Mouse (Mus musculus) embryonic facial prominence, embryonic 14.5 days (tissue): ENCODE results near the gene Prdm10. TPM values are rescaled to one million over a fixed set of nuclear protein-coding genes. Genes with fewer than 3 reads are reported as not detected.

Experiments used
- ATAC-seq: fragments of 200-750 bp; cut with Nextera tagmentation; 2 replicates; pipeline ENCODE4 v1.8.0; 2017; ENCODE audit warnings: low read depth, moderate number of reproducible peaks, moderate TSS enrichment
- DNase-seq: peaks from one replicate; pipeline ENCODE4 v3.0.0-alpha.2; 2015; ENCODE audit warnings: low spot score
- H3K27ac ChIP-seq: fragments of 300-500 bp; sonication (generic); replicated peaks from 2 replicates; pipeline ENCODE4 v1.5.1; 2014; ENCODE audit warnings: low read depth, mild to moderate bottlenecking, low read length, moderate library complexity
- H3K27me3 ChIP-seq: fragments of 300-500 bp; sonication (generic); replicated peaks from 2 replicates; pipeline ENCODE4 v1.6.1; 2014; ENCODE audit warnings: low read length; ENCODE audit not compliant: control insufficient read depth, insufficient read depth
- H3K36me3 ChIP-seq: fragments of 300-500 bp; sonication (generic); 2 replicates; pipeline ENCODE4 v1.6.1; 2014; ENCODE audit warnings: low read length, mixed read lengths; ENCODE audit not compliant: control insufficient read depth, insufficient read depth
- H3K4me1 ChIP-seq: fragments of 300-500 bp; sonication (generic); 2 replicates; pipeline ENCODE4 v1.6.1; 2014; ENCODE audit warnings: antibody characterized with exemption, low read length; ENCODE audit not compliant: control insufficient read depth, insufficient read depth
- H3K4me2 ChIP-seq: fragments of 300-500 bp; sonication (generic); 2 replicates; pipeline ENCODE4 v1.6.1; 2014; ENCODE audit warnings: low read depth, mild to moderate bottlenecking, low read length, moderate library complexity, mixed read lengths
- H3K4me3 ChIP-seq: fragments of 300-500 bp; sonication (generic); 2 replicates; pipeline ENCODE4 v1.5.1; 2014; ENCODE audit warnings: low read depth, mild to moderate bottlenecking, low read length
- H3K9ac ChIP-seq: fragments of 300-500 bp; sonication (generic); 2 replicates; pipeline ENCODE4 v1.6.1; 2014; ENCODE audit warnings: low read depth, mild to moderate bottlenecking, low read length, moderate library complexity, mixed read lengths
- H3K9me3 ChIP-seq: fragments of 300-500 bp; sonication (generic); 2 replicates; pipeline ENCODE4 v1.6.1; 2016; ENCODE audit warnings: low read length; ENCODE audit not compliant: control insufficient read depth
- WGBS: fragments of 180-500 bp; shearing (Covaris S2); extraction: QIAGEN DNeasy Blood & Tissue Kit; methylation state at CpG from one replicate; pipeline ENCODE4 v1.1.7; 2014; 5-methylcytosine and 5-hydroxymethylcytosine counted together
- polyA plus RNA-seq: library from polyadenylated mRNA; unstranded; fragments of >200 nt; fragmentation: Nextera tagmentation; extraction: Ambion mirVana; gene quantifications from 2 replicates; pipeline ENCODE4 v1.2.1, GENCODE M21; 2014

Prdm10 gene
- polyA plus RNA-seq, 1 experiment from 2014 or later, result 5.4 TPM

DNA sequence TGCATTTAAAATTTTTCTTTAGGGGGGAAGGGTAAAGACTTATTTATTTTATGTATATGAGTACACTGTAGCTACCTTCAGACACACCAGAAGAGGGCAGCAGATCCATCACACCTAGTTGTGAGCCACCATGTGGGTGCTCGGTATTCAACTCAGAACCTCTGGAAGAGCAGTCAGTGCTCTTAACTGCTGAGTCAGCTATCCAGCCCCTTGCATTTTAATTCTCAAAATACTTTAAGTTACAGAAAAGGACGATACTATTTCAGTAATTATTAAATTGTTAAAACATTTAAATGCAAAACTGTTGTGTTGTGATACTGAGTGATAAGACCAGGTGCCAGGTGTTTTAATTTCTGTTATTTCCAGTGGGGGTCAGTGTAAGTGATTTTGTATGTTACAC lies 124.0 kb downstream of the Prdm10 start:
- WGBS, result 83% methylated on average over 2 of the region's 2 CpGs
- no peaks in the 10 kb centered on the region for H3K4me1 ChIP-seq
- no peak for DNase-seq
- H3K36me3 ChIP-seq, result peaks cover 87% of the 10 kb centered on the region
- H3K9me3 ChIP-seq, result no peaks in the 10 kb centered on the region
- H3K27me3 ChIP-seq, result no peaks in the 10 kb centered on the region
- ATAC-seq, result no peak
- H3K4me3 ChIP-seq, result no peak overlapping the region
- no peak overlapping the region for H3K27ac ChIP-seq
- no peak overlapping the region for H3K9ac ChIP-seq
- H3K4me2 ChIP-seq, result no peak overlapping the region

- Histone ChIP-seq H3K27ac (no peak overlapping the region), H3K27me3 (no peaks in the 10 kb centered on the region), H3K4me2 (no peak overlapping the region), H3K9ac (no peak overlapping the region), H3K9me3 (no peaks in the 10 kb centered on the region), H3K36me3 (peaks cover 89% of the 10 kb centered on the region), H3K4me3 (no peak overlapping the region), H3K4me1 (no peaks in the 10 kb centered on the region)
- WGBS, result 62% methylated on average over 6 of the region's 6 CpGs
- ATAC-seq (no peak), DNase-seq (no peak)
Observed at GRCm38 (mm10) chr9:31405217-31405616, 124.9 kb downstream of the Prdm10 start.

DNA sequence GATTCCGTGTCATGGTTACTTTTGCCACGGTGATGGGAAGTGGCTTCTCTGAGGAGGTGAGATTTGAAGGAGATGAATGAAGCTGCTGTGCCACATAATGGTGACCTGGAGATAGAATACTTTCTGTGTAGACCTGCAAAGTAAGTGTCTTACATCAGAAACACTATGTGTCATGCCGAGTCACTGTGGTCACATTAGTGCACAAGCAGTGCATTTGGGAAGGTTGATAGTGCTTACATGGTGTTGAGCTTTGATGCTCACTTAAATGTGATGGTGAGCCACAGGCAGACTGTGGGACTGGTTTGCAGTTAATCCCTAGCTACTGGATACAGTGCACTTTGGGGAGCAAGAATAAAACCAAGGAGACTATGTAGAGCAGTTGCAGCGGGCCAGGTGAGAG lies 131.8 kb downstream of the Prdm10 start:
- Histone ChIP-seq H3K27ac (no peak overlapping the region), H3K4me2 (no peak overlapping the region), H3K4me3 (no peak overlapping the region), H3K4me1 (no peaks in the 10 kb centered on the region), H3K27me3 (no peaks in the 10 kb centered on the region), H3K9ac (no peak overlapping the region), H3K9me3 (no peaks in the 10 kb centered on the region), H3K36me3 (peaks cover 96% of the 10 kb centered on the region)
- WGBS, result 95% methylated on average over 4 of the region's 4 CpGs
- DNase-seq (no peak), ATAC-seq (no peak)

DNA sequence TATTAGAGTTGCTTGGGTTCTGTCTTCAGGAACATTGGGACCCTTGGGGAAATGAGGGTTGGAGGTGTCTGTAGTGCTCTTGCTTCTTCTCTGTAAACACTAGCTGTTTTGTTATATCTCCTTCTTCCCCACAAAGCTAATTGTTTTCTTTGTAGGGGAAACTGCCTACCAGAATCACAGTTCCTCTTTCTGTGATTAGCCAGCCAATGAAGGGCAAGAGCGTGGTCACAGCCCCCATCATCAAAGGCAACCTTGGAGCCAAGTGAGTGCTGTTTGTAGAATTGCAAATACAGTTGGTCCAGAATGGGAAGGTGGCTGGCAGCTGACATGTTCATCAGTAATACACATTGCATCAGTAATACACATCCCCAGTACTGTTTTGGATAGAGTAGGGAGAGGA lies 138.5 kb downstream of the Prdm10 start:
- WGBS, result 100% methylated on average over 1 of the region's 1 CpGs
- Histone ChIP-seq H3K9me3 (no peaks in the 10 kb centered on the region), H3K9ac (no peak overlapping the region), H3K27me3 (no peaks in the 10 kb centered on the region), H3K27ac (no peak overlapping the region), H3K4me1 (no peaks in the 10 kb centered on the region), H3K4me2 (no peak overlapping the region), H3K36me3 (peaks cover 91% of the 10 kb centered on the region), H3K4me3 (no peak overlapping the region)
- ATAC-seq, result no peak
- no peak for DNase-seq

- Histone ChIP-seq H3K4me1 (no peaks in the 10 kb centered on the region), H3K27ac (no peak overlapping the region), H3K9ac (no peak overlapping the region), H3K4me3 (no peak overlapping the region), H3K36me3 (peaks cover 63% of the 10 kb centered on the region), H3K9me3 (no peaks in the 10 kb centered on the region), H3K4me2 (no peak overlapping the region), H3K27me3 (no peaks in the 10 kb centered on the region)
- ATAC-seq (no peak), DNase-seq (no peak)
- 87% methylated on average over 5 of the region's 5 CpGs for WGBS
Observed at GRCm38 (mm10) chr9:31422143-31422542, 141.8 kb downstream of the Prdm10 start.

- Histone ChIP-seq H3K27ac (no peak overlapping the region), H3K4me3 (no peak overlapping the region), H3K4me2 (no peak overlapping the region), H3K9me3 (no peaks in the 10 kb centered on the region), H3K4me1 (no peaks in the 10 kb centered on the region), H3K36me3 (peaks cover 3% of the 10 kb centered on the region; the same call in 1 of the 2 replicates), H3K9ac (no peak overlapping the region), H3K27me3 (no peaks in the 10 kb centered on the region)
- 79% methylated on average over 7 of the region's 7 CpGs for WGBS
- ATAC-seq (no peak), DNase-seq (no peak)
Observed at GRCm38 (mm10) chr9:31428971-31429370, 148.6 kb downstream of the Prdm10 start.

- no peak overlapping the region for H3K4me2 ChIP-seq
- no peak overlapping the region for H3K4me3 ChIP-seq
- H3K9ac ChIP-seq, result no peak overlapping the region
- no peaks in the 10 kb centered on the region for H3K27me3 ChIP-seq
- H3K36me3 ChIP-seq, result no peaks in the 10 kb centered on the region
- ATAC-seq (no peak), DNase-seq (no peak)
- H3K27ac ChIP-seq, result no peak overlapping the region
- WGBS, result 68% methylated on average over 9 of the region's 9 CpGs
- H3K9me3 ChIP-seq, result no peaks in the 10 kb centered on the region
- no peaks in the 10 kb centered on the region for H3K4me1 ChIP-seq
Observed at GRCm38 (mm10) chr9:31430011-31430410, 149.7 kb downstream of the Prdm10 start.

Other genes with a start within 250 kb of the Prdm10 start
- gene Zbtb44, start 249.9 kb upstream of the Prdm10 start, polyA plus RNA-seq, result 5.9 and 7.1 TPM in 2 replicates
- gene St14, start 148.7 kb upstream of the Prdm10 start, polyA plus RNA-seq, result 12.2 and 13.2 TPM in 2 replicates
- gene Aplp2, start 68.7 kb upstream of the Prdm10 start, polyA plus RNA-seq, result 277 and 281 TPM in 2 replicates
- 18.3 and 22.6 TPM in 2 replicates for gene Nfrkb, start 105.7 kb downstream of the Prdm10 start, polyA plus RNA-seq
- 0.48 and 1.7 TPM in 2 replicates for gene Tmem45b, start 183.9 kb downstream of the Prdm10 start, polyA plus RNA-seq